In genomic region chr7:78955086-78955485, GRCm38 (mm10) we compare ENCODE assay signal across 18 mouse cellular contexts. TPM values are rescaled to one million over a fixed set of nuclear protein-coding genes. Genes with fewer than 3 reads are reported as not detected.
DNase-seq lines count a peak whose midpoint lies in the region; ATAC-seq and TF ChIP-seq lines count a peak whose summit lies in the region.
"Had no signal": no experiment of that assay in that cellular context is flagged by ENCODE, and none has a peak within 500 bp of the region (broad histone marks: within the 10 kb centered on the region; RNA-seq: fewer than 3 reads in every experiment).

No protein-coding gene starts in this region.

- no peak for TF ChIP-seq CTCF in lung, postnatal 0 days (IDR thresholded peaks at IDR 0.05)
- no peak for TF ChIP-seq CTCF in layer of hippocampus, adult 2 months (conservative IDR thresholded peaks at IDR 0.05)

- H3K27me3 ChIP-seq in lung, postnatal 0 days (replicated peaks; ENCODE audit: insufficient read depth, low read length), result no peaks in the 10 kb centered on the region
- no peaks in the 10 kb centered on the region for H3K27me3 ChIP-seq in limb, embryonic 14.5 days (ENCODE audit: control insufficient read depth, insufficient read depth, low read length)
- H3K27me3 ChIP-seq: forebrain, embryonic 13.5 days; lung, embryonic 15.5 days; neural tube, embryonic 12.5 days had no signal

- no peak for TF ChIP-seq EP300 in lung, postnatal 0 days (IDR thresholded peaks at IDR 0.05)

- no peak overlapping the region for H3K9ac ChIP-seq in lung, postnatal 0 days (replicated peaks; ENCODE audit: low read depth)
- H3K9ac ChIP-seq in limb, embryonic 14.5 days (ENCODE audit: low read depth, low read length, severe bottlenecking), result no peak overlapping the region
- H3K9ac ChIP-seq: forebrain, embryonic 13.5 days; lung, embryonic 15.5 days; neural tube, embryonic 12.5 days had no signal

- H3K27ac ChIP-seq in lung, postnatal 0 days (ENCODE audit: low read length), result no peak overlapping the region
- peak overlapping the region; percentile 36; the same call in 1 of the 2 replicates for H3K27ac ChIP-seq in layer of hippocampus, adult 2 months
- 0 out of 2 replicates have a peak overlapping the region, but pooled peaks have one; percentile 21 for H3K27ac ChIP-seq in limb, embryonic 14.5 days (replicated peaks; ENCODE audit: low read depth, low read length)
- H3K27ac ChIP-seq: forebrain, embryonic 13.5 days; kidney, postnatal 0 days; lung, embryonic 15.5 days; midbrain, embryonic 10.5 days; neural tube, embryonic 12.5 days had no signal

- 80% methylated on average over 6 of the region's 6 CpGs for WGBS in lung, postnatal 0 days
- 84% methylated on average over 6 of the region's 6 CpGs for WGBS in limb, embryonic 14.5 days

- no peaks in the 10 kb centered on the region for H3K4me1 ChIP-seq in lung, postnatal 0 days (ENCODE audit: insufficient read depth, low read depth, low read length)
- peaks cover 21% of the 10 kb centered on the region for H3K4me1 ChIP-seq in limb, embryonic 14.5 days (ENCODE audit: control insufficient read depth, insufficient read depth, low read length)
- H3K4me1 ChIP-seq: neural tube, embryonic 12.5 days had no signal

- H3K36me3 ChIP-seq in lung, postnatal 0 days (ENCODE audit: insufficient read depth, low read length), result no peaks in the 10 kb centered on the region
- H3K36me3 ChIP-seq in limb, embryonic 14.5 days (ENCODE audit: control insufficient read depth, insufficient read depth, low read length), result no peaks in the 10 kb centered on the region
- H3K36me3 ChIP-seq: lung, embryonic 15.5 days; midbrain, embryonic 10.5 days; neural tube, embryonic 12.5 days had no signal

- H3K4me2 ChIP-seq in lung, postnatal 0 days (replicated peaks; ENCODE audit: low read depth, low read length), result no peak overlapping the region
- H3K4me2 ChIP-seq in limb, embryonic 14.5 days (replicated peaks; ENCODE audit: low read depth, low read length, severe bottlenecking), result no peak overlapping the region
- H3K4me2 ChIP-seq: forebrain, embryonic 13.5 days; liver, embryonic 11.5 days; lung, embryonic 15.5 days; neural tube, embryonic 12.5 days had no signal

- no peaks in the 10 kb centered on the region for H3K9me3 ChIP-seq in lung, postnatal 0 days (ENCODE audit: low read length)
- no peaks in the 10 kb centered on the region for H3K9me3 ChIP-seq in limb, embryonic 14.5 days (ENCODE audit: control insufficient read depth, low read length)
- H3K9me3 ChIP-seq: forebrain, embryonic 13.5 days; lung, embryonic 15.5 days; midbrain, embryonic 10.5 days; neural tube, embryonic 12.5 days had no signal

- no peak for ATAC-seq in lung, postnatal 0 days
- no peak for ATAC-seq in limb, embryonic 14.5 days (ENCODE audit: low FRiP score, low read depth)
- ATAC-seq: forebrain, embryonic 13.5 days had no signal

- no peak for TF ChIP-seq POLR2A in limb, embryonic 14.5 days (IDR thresholded peaks at IDR 0.05; ENCODE audit: borderline replicate concordance, extremely low read depth, insufficient read depth, insufficient read length)

- H3K4me3 ChIP-seq in lung, postnatal 0 days (ENCODE audit: low read depth, low read length), result no peak overlapping the region
- no peak overlapping the region for H3K4me3 ChIP-seq in layer of hippocampus, adult 2 months
- H3K4me3 ChIP-seq in limb, embryonic 14.5 days (replicated peaks; ENCODE audit: low read length), result no peak overlapping the region
- H3K4me3 ChIP-seq: forebrain, embryonic 13.5 days; lung, embryonic 15.5 days; midbrain, embryonic 10.5 days; neural tube, embryonic 12.5 days had no signal

- DNase-seq in layer of hippocampus, adult 11-12 months (ENCODE audit: low spot score), result peak; percentile 16
- no peak for DNase-seq in layer of hippocampus, adult 9-10 months (ENCODE audit: low spot score)
- peak; percentile 14 for DNase-seq in lung, postnatal 14 days
- DNase-seq in lung, postnatal 0 days (ENCODE audit: low spot score), result no peak
- no peak for DNase-seq in layer of hippocampus, adult 2 months (ENCODE audit: low spot score in 2 of 2)
- no peak for DNase-seq in limb, embryonic 14.5 days (ENCODE audit: low spot score)
- no peak for DNase-seq in gastrocnemius, adult 8-10 months (ENCODE audit: low spot score in 2 of 2)
- DNase-seq: adrenal gland, adult 2 months; cerebellum, adult 9-10 months; gastrocnemius, postnatal 36 days; kidney, adult 11 months; thymus, postnatal 25 days had no signal

RNA-seq across cellular contexts. Expression of gene Isg20, which starts 41.9 kb away (rescaled TPM):
- 31.0 and 38.5 TPM in 2 replicates for polyA plus RNA-seq in lung, postnatal 0 days (2015; fragmentation: Nextera tagmentation; extraction: Ambion mirVana)
- total RNA-seq in layer of hippocampus, adult 2 months (2021), result under 1 TPM; 0.34 to 0.49 TPM
- 2.0 and 2.5 TPM in 2 replicates for polyA plus RNA-seq in limb, embryonic 14.5 days (2012; rRNA removed)
- polyA plus RNA-seq in limb, embryonic 14.5 days (2014; fragmentation: Nextera tagmentation; extraction: Ambion mirVana), result 1.5 and 1.6 TPM in 2 replicates
- under 1 TPM; 0.56 to 0.83 (median 0.72) TPM for total RNA-seq in gastrocnemius, adult 8-10 months (2022)
- polyA plus RNA-seq: forebrain, embryonic 13.5 days had no signal

RNA-seq across cellular contexts. Expression of gene Aen, which starts 59.4 kb away (rescaled TPM):
- polyA plus RNA-seq in lung, postnatal 0 days (2015; fragmentation: Nextera tagmentation; extraction: Ambion mirVana), result 19.9 and 20.0 TPM in 2 replicates
- 10 to 100 TPM; 20.8 to 23.7 TPM for total RNA-seq in layer of hippocampus, adult 2 months (2021)
- polyA plus RNA-seq in limb, embryonic 14.5 days (2012; rRNA removed), result 26.1 and 29.2 TPM in 2 replicates
- 33.8 and 34.1 TPM in 2 replicates for polyA plus RNA-seq in limb, embryonic 14.5 days (2014; fragmentation: Nextera tagmentation; extraction: Ambion mirVana)
- total RNA-seq in gastrocnemius, adult 8-10 months (2022), result 10 to 100 TPM; 52.4 to 60.0 (median 54.1) TPM

Comparison
In these comparisons a context has a peak if more than half of its experiments do, and no peak if none do; other contexts are left out.
1. DNase-seq: peak in layer of hippocampus, adult 11-12 months (single experiment) and lung, postnatal 14 days (single experiment); none in layer of hippocampus, adult 9-10 months (single experiment), lung, postnatal 0 days (single experiment), layer of hippocampus, adult 2 months (0 of 2), limb, embryonic 14.5 days (single experiment) and gastrocnemius, adult 8-10 months (0 of 2).